Mouse (Mus musculus) large intestine, adult 2 months (tissue): ENCODE results near the gene Ttll5. TPM values are rescaled to one million over a fixed set of nuclear protein-coding genes. Genes with fewer than 3 reads are reported as not detected.
A peak's percentile ranks its signal among the peaks of the same experiment; 100 is the strongest.

ENCODE experiments used
- DNase-seq: peaks from one replicate; pipeline ENCODE4 v3.0.0-alpha.2; 2012; ENCODE audit warnings: low read depth, low spot score
- WGBS: fragments of 180-500 bp; shearing (Covaris S2); methylation state at CpG from one replicate; pipeline ENCODE4 v1.1.7; 2018; 5-methylcytosine and 5-hydroxymethylcytosine counted together
- polyA plus RNA-seq: library from polyadenylated mRNA; depleted of rRNA; stranded (reverse); fragments of >200 nt; gene quantifications from 2 replicates; pipeline ENCODE4 v1.2.3, GENCODE M21; 2012

Ttll5 gene
- polyA plus RNA-seq, 1 experiment: 8.3 TPM

DNA sequence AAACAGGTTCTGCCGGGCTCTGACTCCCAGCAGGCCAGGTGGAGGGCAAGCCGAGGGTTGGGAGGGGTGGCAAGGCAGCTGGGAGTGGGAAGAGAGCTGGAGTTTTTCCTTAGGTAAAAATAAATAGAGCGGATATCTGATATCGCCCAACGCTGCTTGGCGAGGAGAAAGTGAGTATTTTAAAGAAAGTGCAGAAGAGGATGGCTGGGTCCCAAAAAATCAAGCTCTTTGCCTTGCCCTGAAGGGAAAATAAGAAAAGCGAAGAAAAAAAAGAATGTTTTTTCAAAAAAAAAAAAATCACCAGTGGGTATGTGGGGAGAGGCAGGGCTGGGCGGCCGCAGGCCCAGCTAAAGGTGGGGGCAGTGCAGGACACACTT, 253.7 kb downstream of the Ttll5 start:
- no peak for DNase-seq
- WGBS: 58% methylated on average over 9 of the region's 9 CpGs

GRCm38 (mm10) chr12:86078553-86079201, 254.2 kb downstream of the Ttll5 start, which contains the start of gene Tgfb3:
Tgfb3 (minus strand) TSS chr12:86079041.
- WGBS: 5% methylated on average over 25 of the region's 25 CpGs
- DNase-seq: no peak

DNA sequence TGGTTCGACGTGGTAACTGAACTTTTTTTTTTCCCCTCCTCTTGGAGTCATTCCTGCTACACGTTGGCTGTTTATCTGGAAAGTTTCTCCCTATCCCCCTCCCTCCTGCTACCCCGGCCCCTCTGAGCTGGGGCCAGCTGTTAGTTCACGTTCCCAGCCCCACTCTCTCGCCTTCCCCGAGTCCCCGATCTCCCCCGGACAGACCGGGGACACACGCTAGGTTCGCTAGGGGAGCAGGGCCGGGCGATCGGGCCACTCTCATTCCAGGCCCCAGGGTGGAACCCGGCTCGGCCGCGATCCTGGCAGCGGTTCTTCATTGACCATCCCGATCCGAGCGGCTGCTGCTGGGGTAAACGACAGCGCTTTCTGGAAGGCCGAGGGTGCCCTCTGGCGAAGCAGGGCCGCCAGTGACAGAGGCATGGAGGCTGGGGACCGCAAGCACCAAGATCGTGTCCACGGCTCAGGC, 254.8 kb downstream of the Ttll5 start:
- WGBS: 2% methylated on average over 31 of the region's 31 CpGs
- peak; percentile 56 for DNase-seq

- peak; percentile 75 for DNase-seq
- under 1% methylated on average over 35 of the region's 35 CpGs for WGBS
Observed at GRCm38 (mm10) chr12:86082481-86083012, 258.1 kb downstream of the Ttll5 start, which contains the start of gene Ift43. Ift43 (plus strand) TSS chr12:86082541.

- WGBS: 86% methylated on average over 7 of the region's 7 CpGs
- DNase-seq: no peak
Observed at GRCm38 (mm10) chr12:86085873-86086272, 261.4 kb downstream of the Ttll5 start.

- DNase-seq: no peak
- WGBS: 70% methylated on average over 8 of the region's 8 CpGs
Observed at GRCm38 (mm10) chr12:86086550-86086949, 262.1 kb downstream of the Ttll5 start.

GRCm38 (mm10) chr12:86088042-86088441, 263.6 kb downstream of the Ttll5 start:
- 76% methylated on average over 7 of the region's 7 CpGs for WGBS
- DNase-seq: no peak

GRCm38 (mm10) chr12:86090764-86091163, 266.3 kb downstream of the Ttll5 start:
- DNase-seq: no peak

DNA sequence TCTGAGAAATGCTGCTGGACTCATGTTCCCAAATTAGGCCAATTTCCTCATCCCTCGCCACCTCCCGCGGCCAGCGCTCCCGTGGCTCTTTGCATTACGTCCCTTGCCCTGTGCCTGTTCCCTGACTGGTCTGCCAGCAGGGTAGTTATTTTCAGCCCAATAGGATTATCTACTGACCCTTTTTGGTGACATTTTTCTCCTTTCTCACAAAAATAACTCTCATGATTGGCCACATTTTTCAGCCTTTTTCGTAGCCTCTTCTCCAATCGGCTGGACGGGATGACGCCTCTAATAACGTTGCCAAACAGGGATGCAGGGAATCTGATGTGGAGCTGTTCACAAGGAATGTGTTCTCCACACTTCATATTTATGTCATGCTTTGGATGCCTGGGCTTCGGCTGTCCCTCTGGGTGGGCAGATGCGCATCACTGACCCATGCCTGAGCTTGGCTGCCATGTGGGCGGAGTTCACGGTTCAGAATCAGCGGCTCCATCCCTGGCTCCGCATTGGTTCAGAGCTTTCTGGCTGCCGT, 267.2 kb downstream of the Ttll5 start:
- 70% methylated on average over 18 of the region's 18 CpGs for WGBS
- no peak for DNase-seq

More at GRCm38 (mm10) chr12:86090764-86091163, 266.3 kb downstream of the Ttll5 start:
- WGBS: 92% methylated on average over 4 of the region's 4 CpGs

GRCm38 (mm10) chr12:86094075-86094474, 269.6 kb downstream of the Ttll5 start:
- 80% methylated on average over 4 of the region's 4 CpGs for WGBS
- no peak for DNase-seq

DNA sequence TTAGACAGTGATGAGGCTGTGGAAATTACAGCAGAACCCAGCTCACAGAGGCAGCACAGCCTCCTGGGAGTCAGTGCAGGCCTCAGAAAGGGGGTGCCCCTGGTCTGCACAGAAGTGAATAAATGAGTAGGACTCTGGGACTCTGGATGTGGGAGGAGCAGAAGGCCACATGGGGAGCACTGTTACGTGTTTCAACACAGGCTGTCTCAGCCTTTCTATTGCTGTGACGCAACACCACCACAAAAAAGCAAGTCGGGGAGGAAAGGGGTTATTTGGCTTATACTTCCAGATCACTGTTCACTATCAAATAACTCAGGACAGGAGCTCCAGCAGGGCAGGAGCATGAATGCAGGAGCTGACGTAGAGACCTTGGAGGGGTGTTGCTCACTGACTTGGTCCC, 271.3 kb downstream of the Ttll5 start:
- no peak for DNase-seq
- 82% methylated on average over 4 of the region's 4 CpGs for WGBS

GRCm38 (mm10) chr12:86097781-86098180, 273.3 kb downstream of the Ttll5 start:
- WGBS: 79% methylated on average over 11 of the region's 11 CpGs
- DNase-seq: no peak

- 94% methylated on average over 3 of the region's 3 CpGs for WGBS
- DNase-seq: no peak
Observed at GRCm38 (mm10) chr12:86100711-86101110, 276.3 kb downstream of the Ttll5 start.

DNA sequence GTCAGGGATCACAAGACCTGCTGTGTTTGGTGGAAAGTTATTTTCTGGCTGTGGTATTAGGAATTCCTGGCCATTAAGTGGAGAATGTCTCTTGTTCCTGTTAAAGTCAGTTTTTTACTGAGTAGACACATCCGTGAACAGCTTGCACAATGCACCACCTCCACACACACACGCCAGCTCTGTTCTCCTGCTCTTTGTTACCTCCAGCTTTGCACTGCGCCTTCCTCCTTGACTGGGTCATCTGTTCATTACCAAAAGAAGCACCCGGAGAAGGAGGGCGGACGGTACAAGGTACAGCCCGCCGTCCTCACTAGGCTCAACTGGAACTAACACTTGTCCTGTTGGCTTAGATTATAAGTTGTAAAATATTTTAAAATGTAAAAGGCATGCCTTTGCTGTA, 278.2 kb downstream of the Ttll5 start:
- DNase-seq: no peak
- WGBS: 80% methylated on average over 8 of the region's 8 CpGs

- DNase-seq: no peak
- WGBS: 50% methylated on average over 11 of the region's 11 CpGs
Observed at GRCm38 (mm10) chr12:86103391-86103790, 278.9 kb downstream of the Ttll5 start.

DNA sequence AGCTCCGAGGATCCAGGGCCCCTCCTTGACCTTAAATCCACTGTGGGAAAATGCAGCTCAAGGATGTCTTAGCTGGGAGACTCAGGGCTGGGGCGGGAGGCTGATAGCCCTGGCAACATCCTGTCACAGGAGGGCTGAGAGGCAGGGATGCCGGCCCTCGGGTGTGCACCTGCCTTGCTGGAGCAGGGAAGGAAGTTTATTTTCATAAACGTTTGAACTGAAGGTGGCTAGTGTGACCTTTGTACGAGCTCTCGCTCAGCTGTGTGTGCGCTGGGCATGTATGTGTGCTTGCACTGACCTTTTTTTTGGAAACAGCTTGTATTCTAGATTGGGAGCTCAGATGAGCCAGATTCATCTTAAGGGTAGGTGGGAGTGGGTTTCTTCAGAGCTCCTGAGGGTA, 279.4 kb downstream of the Ttll5 start:
- DNase-seq: no peak
- 18% methylated on average over 8 of the region's 8 CpGs for WGBS

- WGBS: 64% methylated on average over 11 of the region's 11 CpGs
Observed at GRCm38 (mm10) chr12:86104297-86104696, 279.8 kb downstream of the Ttll5 start.

GRCm38 (mm10) chr12:86105546-86105945, 281.1 kb downstream of the Ttll5 start:
- no peak for DNase-seq
- WGBS: 83% methylated on average over 10 of the region's 10 CpGs

More at GRCm38 (mm10) chr12:86104297-86104696, 279.8 kb downstream of the Ttll5 start:
- DNase-seq: no peak

- WGBS: 93% methylated on average over 9 of the region's 9 CpGs
- DNase-seq: no peak
Observed at GRCm38 (mm10) chr12:86106086-86106485, 281.6 kb downstream of the Ttll5 start.

GRCm38 (mm10) chr12:86107645-86108044, 283.2 kb downstream of the Ttll5 start:
- DNase-seq: no peak
- WGBS: 80% methylated on average over 7 of the region's 7 CpGs

DNA sequence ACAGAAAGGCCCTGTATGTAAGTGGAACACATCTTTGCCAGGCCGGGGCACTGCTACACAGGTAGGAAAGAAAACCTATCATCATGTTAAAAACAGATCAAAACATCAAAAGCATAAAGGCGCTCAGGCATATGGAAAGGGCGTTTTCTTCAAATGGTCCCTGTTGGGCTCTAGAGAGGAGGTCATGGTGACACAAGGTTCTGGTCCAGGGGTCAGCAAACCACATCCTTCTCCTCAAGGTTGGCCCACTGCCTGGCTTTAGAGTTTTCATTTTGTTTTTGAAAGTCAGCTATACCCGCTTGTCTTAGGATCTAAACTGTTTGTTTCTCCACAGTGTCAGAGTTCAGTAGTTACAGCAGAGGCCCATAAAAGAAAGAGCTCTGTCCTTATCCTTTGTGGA, 285.1 kb downstream of the Ttll5 start:
- DNase-seq: no peak
- WGBS: 77% methylated on average over 4 of the region's 4 CpGs
